Mouse (Mus musculus): ENCODE results near the gene Trim7. TPM values are rescaled to one million over a fixed set of nuclear protein-coding genes. Genes with fewer than 3 reads are reported as not detected.
"Not testable (repeated sequence)": the region's sequence is repeated elsewhere in the genome, so short reads cannot be mapped to it uniquely, and the experiment has no call there.

The Trim7 gene
- polyA plus RNA-seq, 1 experiment from 2014 or later, result 0.18 TPM

DNA sequence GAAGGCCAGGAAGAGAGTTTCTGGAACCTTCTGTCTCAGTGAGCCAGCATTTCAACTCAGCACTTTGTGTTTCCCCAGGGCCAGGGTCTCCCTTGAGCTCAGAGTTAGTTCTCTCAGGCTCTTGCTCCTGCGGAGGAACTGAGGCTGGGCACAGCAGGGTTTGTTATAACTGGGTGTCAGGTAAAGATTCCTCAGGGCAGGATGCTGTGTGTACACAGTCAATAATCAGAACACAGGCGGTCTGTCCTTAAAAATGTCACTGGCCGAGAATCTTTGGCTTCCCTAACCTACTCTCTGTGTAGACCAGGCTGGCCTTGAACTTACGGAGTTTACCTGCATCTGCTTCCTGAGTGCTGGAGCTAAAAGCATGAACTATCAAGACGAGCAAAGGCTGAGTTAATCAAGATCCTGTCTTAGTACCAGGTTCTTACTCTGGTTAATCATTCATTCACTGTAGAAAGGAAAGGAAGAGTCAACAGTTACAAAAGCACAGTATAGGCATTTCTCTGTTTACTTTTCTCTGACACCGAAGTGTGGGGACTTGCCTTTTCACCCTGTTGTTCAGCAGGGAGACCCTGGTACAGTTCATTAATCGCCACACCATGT, 46.9 kb downstream of the Trim7 start:
- Histone ChIP-seq H3K4me3 (ENCODE audit: low read depth, low read length) (peak overlapping the region; percentile 58; the same call in 1 of the 2 replicates), H3K4me2 (peak overlapping the region; percentile 88), H3K27me3 (replicated peaks; ENCODE audit: control insufficient read depth, insufficient read depth, low read length) (no peaks in the 10 kb centered on the region), H3K27ac (ENCODE audit: low read depth, low read length) (peak overlapping the region; percentile 86), H3K4me1 (replicated peaks; ENCODE audit: control insufficient read depth, insufficient read depth, low read length) (peaks cover 47% of the 10 kb centered on the region), H3K9ac (ENCODE audit: low read depth, low read length) (peak overlapping the region; percentile 82), H3K36me3 (ENCODE audit: control insufficient read depth, insufficient read depth, low read length) (no peaks in the 10 kb centered on the region), H3K9me3 (ENCODE audit: control insufficient read depth, low read length) (no peaks in the 10 kb centered on the region)
- 60% methylated on average over 7 of the region's 7 CpGs for WGBS
- DNase-seq (ENCODE audit: low spot score) (no peak), ATAC-seq (replicated peaks; ENCODE audit: low FRiP score) (peak; percentile 6; the same call in 1 of the 2 replicates)

- peaks cover 44% of the 10 kb centered on the region for H3K4me1 ChIP-seq (replicated peaks; ENCODE audit: control insufficient read depth, insufficient read depth, low read length)
- peak overlapping the region; percentile 82; the same call in 1 of the 2 replicates for H3K9ac ChIP-seq (ENCODE audit: low read depth, low read length)
- no peak for DNase-seq (ENCODE audit: low spot score)
- ATAC-seq (replicated peaks; ENCODE audit: low FRiP score), result peak; percentile 84
- no peaks in the 10 kb centered on the region for H3K36me3 ChIP-seq (ENCODE audit: control insufficient read depth, insufficient read depth, low read length)
- no peak overlapping the region for H3K4me3 ChIP-seq (ENCODE audit: low read depth, low read length)
- no peaks in the 10 kb centered on the region for H3K9me3 ChIP-seq (ENCODE audit: control insufficient read depth, low read length)
- H3K27me3 ChIP-seq (replicated peaks; ENCODE audit: control insufficient read depth, insufficient read depth, low read length), result no peaks in the 10 kb centered on the region
- H3K27ac ChIP-seq (ENCODE audit: low read depth, low read length), result peak overlapping the region; percentile 86
- WGBS, result 31% methylated on average over 10 of the region's 10 CpGs
- H3K4me2 ChIP-seq, result peak overlapping the region; percentile 88
These were observed 47.8 kb downstream of the Trim7 start for GRCm38 (mm10) chr11:48873591-48874290.

DNA sequence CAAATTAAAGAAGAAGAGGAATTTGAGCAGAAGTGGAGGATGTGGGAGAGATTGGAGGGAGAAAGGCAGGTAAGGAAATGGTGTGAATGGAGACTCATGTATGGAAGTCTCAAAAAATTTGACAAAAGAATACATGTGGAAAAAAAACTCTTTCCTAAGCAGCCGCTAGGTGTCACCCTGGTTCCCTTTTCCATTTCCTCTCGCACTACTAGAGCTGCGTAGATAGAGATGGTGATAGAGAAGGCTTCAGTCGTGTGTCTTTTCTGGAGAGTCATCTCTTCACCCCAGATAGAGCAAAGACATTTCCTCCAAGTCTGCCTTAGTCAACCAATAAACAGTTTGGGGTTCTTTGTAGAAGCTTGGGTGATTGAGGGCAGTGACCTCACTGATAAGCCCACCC, 48.5 kb downstream of the Trim7 start:
- Histone ChIP-seq H3K36me3 (ENCODE audit: control insufficient read depth, insufficient read depth, low read length) (no peaks in the 10 kb centered on the region), H3K4me3 (ENCODE audit: low read depth, low read length) (no peak overlapping the region), H3K9ac (ENCODE audit: low read depth, low read length) (no peak overlapping the region), H3K4me2 (peak overlapping the region; percentile 88; the same call in 1 of the 2 replicates), H3K27me3 (replicated peaks; ENCODE audit: control insufficient read depth, insufficient read depth, low read length) (no peaks in the 10 kb centered on the region), H3K27ac (ENCODE audit: low read depth, low read length) (peak overlapping the region; percentile 86; the same call in 1 of the 2 replicates), H3K9me3 (ENCODE audit: control insufficient read depth, low read length) (no peaks in the 10 kb centered on the region), H3K4me1 (replicated peaks; ENCODE audit: control insufficient read depth, insufficient read depth, low read length) (peaks cover 37% of the 10 kb centered on the region)
- 2% methylated on average over 4 of the region's 4 CpGs for WGBS
- ATAC-seq (replicated peaks; ENCODE audit: low FRiP score), result 0 out of 2 replicates have a peak, but pooled peaks have one; percentile 13
- no peak for DNase-seq (ENCODE audit: low spot score)

DNA sequence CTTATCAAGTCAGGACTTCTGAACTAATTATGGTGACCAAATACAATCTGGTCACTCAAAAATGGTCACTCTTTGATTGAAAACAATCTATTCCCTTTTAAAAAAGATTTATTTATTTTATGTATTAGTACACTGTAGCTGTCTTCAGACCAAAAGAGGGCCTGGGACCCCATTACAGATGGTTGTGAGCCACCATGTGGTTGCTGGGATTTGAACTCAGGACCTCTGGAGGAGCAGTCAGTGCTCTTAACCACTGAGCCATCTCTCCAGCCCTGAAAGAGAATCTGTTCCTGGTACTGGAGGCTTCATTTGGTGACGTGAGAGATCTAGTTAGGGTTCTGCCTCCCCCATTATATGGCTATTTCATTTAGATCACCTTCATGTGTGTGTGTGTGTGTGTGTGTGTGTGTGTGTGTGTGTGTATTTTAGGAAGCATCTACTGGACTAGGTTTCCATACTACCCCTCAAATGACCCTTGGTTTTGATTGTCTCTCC, 49.5 kb downstream of the Trim7 start:
- not testable (repeated sequence) for H3K36me3 ChIP-seq (ENCODE audit: control insufficient read depth, insufficient read depth, low read length); H3K4me3 ChIP-seq (ENCODE audit: low read depth, low read length); ATAC-seq (replicated peaks; ENCODE audit: low FRiP score); DNase-seq (ENCODE audit: low spot score); H3K9ac ChIP-seq (ENCODE audit: low read depth, low read length); H3K27ac ChIP-seq (ENCODE audit: low read depth, low read length); H3K27me3 ChIP-seq (replicated peaks; ENCODE audit: control insufficient read depth, insufficient read depth, low read length); H3K9me3 ChIP-seq (ENCODE audit: control insufficient read depth, low read length); H3K4me2 ChIP-seq
- peaks cover 32% of the 10 kb centered on the region for H3K4me1 ChIP-seq (replicated peaks; ENCODE audit: control insufficient read depth, insufficient read depth, low read length)
- WGBS, result 71% methylated on average over 1 of the region's 1 CpGs

DNA sequence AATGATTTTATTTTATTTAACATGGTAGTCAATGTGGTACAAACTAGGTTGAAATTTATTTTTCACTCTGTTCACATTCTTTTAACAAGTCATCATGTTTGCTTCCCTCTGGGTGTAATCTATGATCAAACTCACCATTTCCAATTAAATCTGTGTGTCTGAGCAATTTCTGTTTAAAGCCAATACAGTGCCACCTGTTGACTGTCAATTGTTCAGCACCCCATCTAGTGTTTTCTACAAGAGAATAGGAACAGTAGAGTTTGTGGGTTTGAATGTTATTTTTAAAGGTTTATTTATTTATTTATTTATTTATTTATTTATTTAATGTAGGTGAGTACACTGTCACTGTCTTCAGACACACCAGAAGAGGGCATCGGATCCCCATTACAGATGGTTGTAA, 50.7 kb downstream of the Trim7 start:
- Histone ChIP-seq H3K36me3 (ENCODE audit: control insufficient read depth, insufficient read depth, low read length) (no peaks in the 10 kb centered on the region), H3K9ac (ENCODE audit: low read depth, low read length) (no peak overlapping the region), H3K27me3 (replicated peaks; ENCODE audit: control insufficient read depth, insufficient read depth, low read length) (no peaks in the 10 kb centered on the region), H3K4me2 (no peak overlapping the region), H3K4me3 (ENCODE audit: low read depth, low read length) (no peak overlapping the region), H3K27ac (ENCODE audit: low read depth, low read length) (no peak overlapping the region), H3K4me1 (replicated peaks; ENCODE audit: control insufficient read depth, insufficient read depth, low read length) (peaks cover 27% of the 10 kb centered on the region), H3K9me3 (ENCODE audit: control insufficient read depth, low read length) (no peaks in the 10 kb centered on the region)
- DNase-seq (ENCODE audit: low spot score) (no peak), ATAC-seq (replicated peaks; ENCODE audit: low FRiP score) (no peak)
- whole genome bisulfite sequencing, result 88% methylated on average over 1 of the region's 1 CpGs

GRCm38 (mm10) chr11:48898812-48899431, 73.0 kb downstream of the Trim7 start:
- no peaks in the 10 kb centered on the region for H3K9me3 ChIP-seq (ENCODE audit: control insufficient read depth, low read length)
- no peak overlapping the region for H3K4me2 ChIP-seq
- ATAC-seq (replicated peaks; ENCODE audit: low FRiP score) (no peak), DNase-seq (ENCODE audit: low spot score) (no peak)
- no peak overlapping the region for H3K9ac ChIP-seq (ENCODE audit: low read depth, low read length)
- no peak overlapping the region for H3K4me3 ChIP-seq (ENCODE audit: low read depth, low read length)
- H3K36me3 ChIP-seq (ENCODE audit: control insufficient read depth, insufficient read depth, low read length), result no peaks in the 10 kb centered on the region
- no peak overlapping the region for H3K27ac ChIP-seq (ENCODE audit: low read depth, low read length)
- WGBS, result 76% methylated on average over 2 of the region's 2 CpGs
- H3K27me3 ChIP-seq (replicated peaks; ENCODE audit: control insufficient read depth, insufficient read depth, low read length), result no peaks in the 10 kb centered on the region
- H3K4me1 ChIP-seq (replicated peaks; ENCODE audit: control insufficient read depth, insufficient read depth, low read length), result no peaks in the 10 kb centered on the region

DNA sequence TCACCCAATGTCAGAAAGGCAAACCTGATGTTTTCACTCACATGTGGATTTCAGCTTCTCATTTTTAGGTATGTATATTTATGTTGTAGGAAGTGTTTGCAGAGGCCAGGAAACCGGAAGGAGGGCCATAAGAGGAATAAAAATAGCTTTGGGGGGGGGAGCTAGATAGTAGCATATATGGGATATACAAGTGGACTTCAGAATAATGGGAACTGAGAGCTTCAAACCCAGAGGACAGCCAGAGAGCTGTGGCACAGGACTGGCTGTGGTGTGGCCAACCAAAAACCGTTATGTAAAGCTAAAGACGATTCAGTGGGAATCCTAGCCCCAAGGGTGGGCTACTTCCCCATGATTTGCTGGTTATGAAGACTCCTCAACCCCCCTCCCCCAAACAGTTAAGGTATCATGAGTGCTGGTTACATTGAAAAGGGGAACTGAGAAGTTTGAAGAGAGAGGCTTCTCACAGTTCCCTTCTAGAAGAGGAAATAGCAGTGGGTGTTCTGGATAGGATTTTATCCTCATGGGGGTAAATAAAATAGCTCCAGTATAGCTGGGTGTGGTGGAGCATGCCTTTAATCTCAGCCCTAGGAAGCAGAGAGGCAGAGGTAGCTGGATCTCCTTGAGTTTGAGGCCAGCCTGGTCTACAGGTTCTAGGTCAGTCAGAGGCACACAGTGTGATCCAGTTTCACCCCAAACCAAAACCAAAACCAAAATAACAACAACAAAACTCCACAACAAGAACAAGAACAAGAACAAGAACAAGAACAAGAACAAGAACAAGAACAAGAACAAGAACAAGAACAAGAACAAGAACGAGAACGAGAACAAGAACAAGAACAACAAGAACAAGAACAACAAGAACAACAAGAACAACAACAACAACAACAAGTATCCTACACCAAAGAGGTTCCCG, 75.0 kb downstream of the Trim7 start:
- not testable (repeated sequence) for H3K36me3 ChIP-seq (ENCODE audit: control insufficient read depth, insufficient read depth, low read length); H3K9ac ChIP-seq (ENCODE audit: low read depth, low read length); H3K9me3 ChIP-seq (ENCODE audit: control insufficient read depth, low read length); DNase-seq (ENCODE audit: low spot score); H3K4me3 ChIP-seq (ENCODE audit: low read depth, low read length); H3K4me2 ChIP-seq; H3K27me3 ChIP-seq (replicated peaks; ENCODE audit: control insufficient read depth, insufficient read depth, low read length); H3K4me1 ChIP-seq (replicated peaks; ENCODE audit: control insufficient read depth, insufficient read depth, low read length); ATAC-seq (replicated peaks; ENCODE audit: low FRiP score); H3K27ac ChIP-seq (ENCODE audit: low read depth, low read length)
- WGBS, result 67% methylated on average over 6 of the region's 6 CpGs

GRCm38 (mm10) chr11:48901567-48901930, 75.6 kb downstream of the Trim7 start:
- ATAC-seq (replicated peaks; ENCODE audit: low FRiP score); H3K4me3 ChIP-seq (ENCODE audit: low read depth, low read length); H3K4me2 ChIP-seq; H3K27me3 ChIP-seq (replicated peaks; ENCODE audit: control insufficient read depth, insufficient read depth, low read length); DNase-seq (ENCODE audit: low spot score); H3K4me1 ChIP-seq (replicated peaks; ENCODE audit: control insufficient read depth, insufficient read depth, low read length); H3K27ac ChIP-seq (ENCODE audit: low read depth, low read length); H3K9me3 ChIP-seq (ENCODE audit: control insufficient read depth, low read length); H3K9ac ChIP-seq (ENCODE audit: low read depth, low read length); H3K36me3 ChIP-seq (ENCODE audit: control insufficient read depth, insufficient read depth, low read length): not testable (repeated sequence)
- WGBS, result 75% methylated on average over 1 of the region's 1 CpGs
